Comparison of ENCODE assay signal across 13 mouse cellular contexts in genomic region chr3:109251716-109252115, GRCm38 (mm10).
A peak's percentile ranks its signal among the peaks of the same experiment; 100 is the strongest.
DNase-seq lines count a peak whose midpoint lies in the region; ATAC-seq and TF ChIP-seq lines count a peak whose summit lies in the region.
"Had no signal": no experiment of that assay in that cellular context is flagged by ENCODE, and none has a peak within 500 bp of the region (broad histone marks: within the 10 kb centered on the region; RNA-seq: fewer than 3 reads in every experiment).

No protein-coding gene starts in this region.

- no peak overlapping the region for H3K4me3 ChIP-seq in kidney, adult 2 months (ENCODE audit: insufficient read depth, low read depth, low read length)
- H3K4me3 ChIP-seq in brown adipose tissue, adult 24 weeks (ENCODE audit: insufficient read depth, low read depth, low read length): no peak overlapping the region
- H3K4me3 ChIP-seq in heart, embryonic 16.5 days (ENCODE audit: low read length): no peak overlapping the region
- H3K4me3 ChIP-seq: limb, embryonic 15.5 days; neural tube, embryonic 13.5 days; stomach, embryonic 15.5 days had no signal

- H3K4me1 ChIP-seq in kidney, adult 2 months (ENCODE audit: control insufficient read depth, insufficient read depth, low read length): peaks cover 3% of the 10 kb centered on the region; the same call in 1 of the 2 replicates
- peaks cover 31% of the 10 kb centered on the region for H3K4me1 ChIP-seq in brown adipose tissue, adult 24 weeks (ENCODE audit: control insufficient read depth, insufficient read depth, insufficient read length, low read length)
- H3K4me1 ChIP-seq in heart, embryonic 16.5 days (ENCODE audit: control insufficient read depth, insufficient read depth, low read length): peaks cover 25% of the 10 kb centered on the region
- H3K4me1 ChIP-seq: neural tube, embryonic 13.5 days; stomach, embryonic 15.5 days had no signal

- H3K27ac ChIP-seq in kidney, adult 2 months (ENCODE audit: insufficient read depth, low read depth, low read length): no peak overlapping the region
- peak overlapping the region; percentile 98 for H3K27ac ChIP-seq in brown adipose tissue, adult 24 weeks (replicated peaks; ENCODE audit: low read depth, low read length)
- H3K27ac ChIP-seq in heart, embryonic 16.5 days (ENCODE audit: low read length): peak overlapping the region; percentile 48
- H3K27ac ChIP-seq: limb, embryonic 15.5 days; neural tube, embryonic 13.5 days; stomach, embryonic 15.5 days had no signal

- H3K27me3 ChIP-seq in kidney, adult 2 months (replicated peaks; ENCODE audit: control insufficient read depth, insufficient read depth, low read length): no peaks in the 10 kb centered on the region
- no peaks in the 10 kb centered on the region for H3K27me3 ChIP-seq in heart, embryonic 16.5 days (ENCODE audit: control insufficient read depth, insufficient read depth, low read length)
- H3K27me3 ChIP-seq: CH12.LX; limb, embryonic 15.5 days; neural tube, embryonic 13.5 days; stomach, embryonic 15.5 days had no signal

- ATAC-seq in heart, embryonic 16.5 days (replicated peaks; ENCODE audit: extremely low read depth, insufficient read depth, low FRiP score): peak; percentile 62; the same call in 1 of the 2 replicates
- peak; percentile 48 for ATAC-seq in megakaryocyte, adult 5-6 weeks (ENCODE audit: poor library complexity, severe bottlenecking)

- no peak for TF ChIP-seq POLR2A in kidney, adult 2 months (IDR thresholded peaks at IDR 0.05; ENCODE audit: low read depth, low read length)

- no peak for TF ChIP-seq CTCF in kidney, adult 2 months (conservative IDR thresholded peaks at IDR 0.05; ENCODE audit: insufficient read depth, insufficient read length, low read depth, low read length)

- WGBS in kidney, adult 2 months: 60% methylated on average over 1 of the region's 1 CpGs
- 33% methylated on average over 1 of the region's 1 CpGs for WGBS in heart, embryonic 16.5 days

- H3K4me2 ChIP-seq in heart, embryonic 16.5 days (ENCODE audit: low read depth, low read length): no peak overlapping the region
- H3K4me2 ChIP-seq: limb, embryonic 15.5 days; neural tube, embryonic 13.5 days; stomach, embryonic 15.5 days had no signal

- no peak overlapping the region for H3K9ac ChIP-seq in heart, embryonic 16.5 days (ENCODE audit: low read length)
- H3K9ac ChIP-seq: limb, embryonic 15.5 days; neural tube, embryonic 13.5 days; stomach, embryonic 15.5 days had no signal

- DNase-seq in kidney, adult 2 months: peak; percentile 23
- no peak for DNase-seq in kidney, adult 18-20 months
- DNase-seq in ovary, postnatal 36 days (ENCODE audit: low spot score): no peak
- no peak for DNase-seq in ovary, postnatal 14 days (ENCODE audit: low spot score)
- no peak for DNase-seq in ovary, postnatal 10 days (ENCODE audit: low spot score)
- DNase-seq: gastrocnemius, postnatal 10 days had no signal

- H3K9me3 ChIP-seq in heart, embryonic 16.5 days (replicated peaks; ENCODE audit: control insufficient read depth, low read length): no peaks in the 10 kb centered on the region
- H3K9me3 ChIP-seq: limb, embryonic 15.5 days; neural tube, embryonic 13.5 days; stomach, embryonic 15.5 days had no signal

- H3K36me3 ChIP-seq in kidney, adult 2 months (ENCODE audit: control insufficient read depth, insufficient read depth, low read length): no peaks in the 10 kb centered on the region
- H3K36me3 ChIP-seq in heart, embryonic 16.5 days (ENCODE audit: control insufficient read depth, insufficient read depth): no peaks in the 10 kb centered on the region
- H3K36me3 ChIP-seq: limb, embryonic 15.5 days; neural tube, embryonic 13.5 days; stomach, embryonic 15.5 days had no signal
